Mouse (Mus musculus): Measurements from ENCODE around the gene Tex37. TPM values are rescaled to one million over a fixed set of nuclear protein-coding genes. Genes with fewer than 3 reads are reported as not detected.

The Tex37 gene
- total RNA-seq, 2 experiments from 2014 or later, result not detected

DNA sequence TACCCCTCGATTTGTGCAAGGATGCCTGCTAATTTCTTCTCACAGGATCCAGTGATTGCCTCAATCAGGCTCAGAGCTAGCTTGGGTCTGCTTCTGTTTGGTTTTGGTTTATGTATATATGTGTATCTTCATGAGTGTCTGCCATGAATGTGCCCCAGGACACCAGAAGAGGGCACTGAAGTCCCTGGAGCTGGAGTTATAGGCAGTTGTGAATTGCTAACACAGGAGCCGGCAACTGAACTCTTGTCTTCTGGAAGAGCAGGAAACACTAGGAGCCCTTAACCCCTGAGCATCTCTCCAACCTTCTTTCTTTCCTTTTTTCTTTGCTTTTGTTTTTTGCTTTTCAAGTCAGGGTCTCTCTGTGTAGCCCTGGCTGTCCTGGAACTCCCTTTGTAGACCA lies 13.1 kb upstream of the Tex37 start:
- Histone ChIP-seq H3K4me3 (no peak overlapping the region), H3K27ac (no peak overlapping the region)
- no peak for DNase-seq (ENCODE audit: extremely low spot score in 1 of 2, low spot score in 2 of 2)
- intact Hi-C loops (cut with DNase I), result no loop called here
- TF ChIP-seq CTCF (IDR thresholded peaks at IDR 0.05), result no peak

DNA sequence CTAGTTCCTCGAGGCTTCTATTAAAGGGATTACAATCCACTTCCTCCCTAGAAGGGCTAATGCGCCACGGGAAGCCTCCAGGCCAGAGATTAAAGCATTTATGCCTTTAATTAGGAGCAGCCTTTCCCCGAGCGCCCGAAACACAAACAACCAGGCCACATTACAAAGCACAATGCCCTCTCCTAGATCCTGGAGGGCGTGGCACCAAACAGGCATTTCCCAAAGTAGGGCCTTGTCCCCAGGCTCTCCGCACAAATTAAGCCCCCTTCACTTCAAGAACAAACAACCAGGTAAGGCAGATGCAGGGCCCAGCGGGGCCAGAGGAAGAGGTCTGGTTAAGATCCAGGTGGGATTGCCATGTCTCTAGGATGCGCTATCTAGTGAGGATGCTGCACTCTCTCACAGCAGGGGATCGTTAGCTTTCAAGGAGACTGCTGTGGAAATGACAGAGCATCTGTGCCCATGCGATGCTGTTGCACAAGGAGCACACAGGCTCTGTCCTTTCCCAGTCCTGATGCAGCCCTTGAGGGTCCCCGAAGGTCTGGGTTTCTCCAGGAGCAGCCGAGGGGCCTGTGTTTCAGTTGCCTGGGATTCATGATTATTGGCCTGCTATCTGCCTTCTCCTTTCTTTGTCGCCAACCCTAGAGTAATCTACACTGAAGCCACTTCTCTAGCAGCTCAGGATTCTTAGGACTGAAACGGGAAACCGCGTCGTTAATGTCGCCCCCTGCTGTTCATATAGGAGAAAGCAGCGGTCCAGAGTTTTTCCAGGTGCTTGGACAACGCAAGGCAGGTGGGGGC lies 2.7 kb upstream of the Tex37 start:
- Histone ChIP-seq H3K27ac (no peak overlapping the region), H3K4me3 (no peak overlapping the region)
- TF ChIP-seq CTCF (IDR thresholded peaks at IDR 0.05), result peak; percentile 79
- peak; percentile 42 to 65 for DNase-seq (ENCODE audit: extremely low spot score in 1 of 2, low spot score in 2 of 2)
- intact Hi-C loops (cut with DNase I), result loop anchor here (2.0 kb wide), 1 partner anchor 109 kb away; no protein-coding TSS in a partner anchor

DNA sequence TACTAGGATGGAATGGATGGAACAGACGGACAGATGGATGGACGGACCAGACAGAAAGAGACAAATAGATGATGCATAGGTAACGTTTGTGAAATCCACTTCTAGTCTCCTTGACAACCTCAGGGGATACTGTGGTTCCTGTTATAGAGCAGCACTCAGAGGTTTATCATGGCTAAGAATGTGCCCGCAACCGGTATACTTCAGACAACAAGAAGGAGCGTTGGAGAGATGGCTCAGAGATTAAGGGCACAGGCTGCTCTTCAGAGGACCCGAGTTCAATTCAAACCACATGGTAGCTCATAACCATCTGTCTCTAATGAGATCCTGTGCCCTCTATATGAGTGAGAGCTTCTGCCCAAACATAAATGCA lies 6.3 kb downstream of the Tex37 start:
- TF ChIP-seq CTCF (IDR thresholded peaks at IDR 0.05), result no peak
- Histone ChIP-seq H3K27ac (no peak overlapping the region), H3K4me3 (no peak overlapping the region)
- intact Hi-C loops (cut with DNase I), result no loop called here
- DNase-seq (ENCODE audit: extremely low spot score in 1 of 2, low spot score in 2 of 2), result no peak

GRCm38 (mm10) chr6:70911668-70912395 lies 6.9 kb downstream of the Tex37 start:
- no peak overlapping the region for H3K27ac ChIP-seq
- DNase-seq (ENCODE audit: extremely low spot score in 1 of 2, low spot score in 2 of 2), result peak; percentile 27 to 58
- H3K4me3 ChIP-seq, result peak overlapping the region; percentile 28; the same call in 1 of the 2 replicates
- intact Hi-C loops (cut with DNase I), result no loop called here
- no peak for TF ChIP-seq CTCF (IDR thresholded peaks at IDR 0.05)

GRCm38 (mm10) chr6:70910285-70910684 lies 8.4 kb downstream of the Tex37 start:
- Histone ChIP-seq H3K4me3 (no peak overlapping the region), H3K27ac (no peak overlapping the region)
- DNase-seq (ENCODE audit: extremely low spot score in 1 of 2, low spot score in 2 of 2), result no peak
- no peak for TF ChIP-seq CTCF (IDR thresholded peaks at IDR 0.05)
- intact Hi-C loops (cut with DNase I), result no loop called here

GRCm38 (mm10) chr6:70909572-70909971 lies 9.2 kb downstream of the Tex37 start:
- intact Hi-C loops (cut with DNase I), result no loop called here
- TF ChIP-seq CTCF (IDR thresholded peaks at IDR 0.05), result no peak
- no peak overlapping the region for H3K4me3 ChIP-seq
- DNase-seq (ENCODE audit: extremely low spot score in 1 of 2, low spot score in 2 of 2), result no peak
- no peak overlapping the region for H3K27ac ChIP-seq

DNA sequence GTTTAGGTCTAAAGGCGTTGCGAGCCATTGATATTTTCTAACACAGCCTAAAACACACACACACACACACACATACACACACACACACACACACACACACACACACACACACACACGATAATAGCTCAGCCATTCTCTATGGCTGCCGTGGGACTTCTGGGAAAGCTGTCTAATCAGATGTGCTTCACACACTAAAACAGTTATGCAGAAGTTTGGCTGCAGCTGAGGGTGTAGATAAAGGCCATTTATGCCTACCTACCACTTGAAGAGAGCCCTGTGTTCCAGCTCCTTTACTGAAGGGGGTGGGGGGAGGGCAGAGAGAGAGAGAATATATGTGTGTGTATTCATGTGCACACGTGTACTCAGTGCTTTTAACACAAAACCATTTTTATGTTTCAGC lies 15.0 kb downstream of the Tex37 start:
- intact Hi-C loops (cut with DNase I), result no loop called here
- Histone ChIP-seq H3K4me3 (no peak overlapping the region), H3K27ac (no peak overlapping the region)
- no peak for DNase-seq (ENCODE audit: extremely low spot score in 1 of 2, low spot score in 2 of 2)
- TF ChIP-seq CTCF (IDR thresholded peaks at IDR 0.05), result no peak

DNA sequence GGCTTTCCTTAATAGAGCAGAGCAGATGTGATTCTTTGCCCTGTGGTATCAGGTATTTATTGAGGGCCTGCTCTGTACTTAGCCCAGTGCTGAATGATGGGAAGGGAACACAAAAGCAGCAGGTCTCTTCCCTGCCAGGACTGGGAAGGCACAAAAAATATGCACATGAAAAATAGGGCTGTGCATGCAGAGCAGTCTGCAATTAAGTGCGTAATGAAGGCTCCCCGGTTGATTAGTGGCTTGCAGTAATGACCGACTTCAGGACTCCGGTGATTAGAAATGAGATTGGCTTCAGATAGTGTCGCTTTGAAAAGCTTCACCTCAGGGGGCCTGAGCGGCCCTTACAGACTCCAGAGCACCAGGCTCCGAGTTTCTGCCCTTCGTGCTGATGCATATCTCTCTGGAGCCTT lies 19.1 kb downstream of the Tex37 start:
- Histone ChIP-seq H3K27ac (no peak overlapping the region), H3K4me3 (no peak overlapping the region)
- TF ChIP-seq CTCF (IDR thresholded peaks at IDR 0.05), result no peak
- DNase-seq (ENCODE audit: extremely low spot score in 1 of 2, low spot score in 2 of 2), result no peak
- intact Hi-C loops (cut with DNase I), result no loop called here

GRCm38 (mm10) chr6:70898166-70898565 lies 20.6 kb downstream of the Tex37 start:
- Histone ChIP-seq H3K4me3 (no peak overlapping the region), H3K27ac (no peak overlapping the region)
- DNase-seq (ENCODE audit: extremely low spot score in 1 of 2, low spot score in 2 of 2), result no peak
- no peak for TF ChIP-seq CTCF (IDR thresholded peaks at IDR 0.05)
- intact Hi-C loops (cut with DNase I), result no loop called here

DNA sequence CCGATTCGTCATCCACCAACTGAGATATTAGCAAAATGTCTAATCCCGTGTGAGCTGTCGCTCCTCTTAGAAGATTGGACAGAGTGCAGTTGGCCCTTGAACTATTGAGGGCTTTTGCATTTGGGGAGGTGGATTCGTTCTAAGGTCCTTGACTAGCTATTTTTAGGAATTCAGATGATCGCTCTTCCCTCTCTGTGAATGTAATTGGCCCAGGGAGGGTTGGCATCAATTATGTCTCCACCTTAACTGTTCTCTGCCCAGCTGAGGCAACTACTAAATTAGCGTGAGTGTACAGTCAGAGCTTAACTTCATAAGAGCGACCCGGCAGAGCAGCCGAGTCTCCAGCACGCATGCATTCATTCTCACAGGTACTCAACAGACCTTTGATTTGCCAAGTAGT lies 30.7 kb downstream of the Tex37 start:
- intact Hi-C loops (cut with DNase I), result no loop called here
- no peak overlapping the region for H3K27ac ChIP-seq
- H3K4me3 ChIP-seq, result no peak overlapping the region
- no peak for DNase-seq (ENCODE audit: extremely low spot score in 1 of 2, low spot score in 2 of 2)
- no peak for TF ChIP-seq CTCF (IDR thresholded peaks at IDR 0.05)

- Histone ChIP-seq H3K27ac (no peak overlapping the region), H3K4me3 (no peak overlapping the region)
- DNase-seq (ENCODE audit: extremely low spot score in 1 of 2, low spot score in 2 of 2), result peak; percentile 77 to 79
- intact Hi-C loops (cut with DNase I), result loop anchor here (1.0 to 5.0 kb wide), 3 partner anchors 39 to 76 kb away; partner anchors contain the start of gene Eif2ak3
- TF ChIP-seq CTCF (IDR thresholded peaks at IDR 0.05), result peak; percentile 95
Observed at GRCm38 (mm10) chr6:70880714-70881304, 37.9 kb downstream of the Tex37 start.

- no peak overlapping the region for H3K27ac ChIP-seq
- intact Hi-C loops (cut with DNase I), result no loop called here
- H3K4me3 ChIP-seq, result no peak overlapping the region
- no peak for TF ChIP-seq CTCF (IDR thresholded peaks at IDR 0.05)
- no peak for DNase-seq (ENCODE audit: extremely low spot score in 1 of 2, low spot score in 2 of 2)
Observed at GRCm38 (mm10) chr6:70875017-70875416, 43.7 kb downstream of the Tex37 start.

All from left cerebral cortex, adult 2 months (tissue).